Mouse (Mus musculus): ENCODE measurements around the gene Acot12.

DNA sequence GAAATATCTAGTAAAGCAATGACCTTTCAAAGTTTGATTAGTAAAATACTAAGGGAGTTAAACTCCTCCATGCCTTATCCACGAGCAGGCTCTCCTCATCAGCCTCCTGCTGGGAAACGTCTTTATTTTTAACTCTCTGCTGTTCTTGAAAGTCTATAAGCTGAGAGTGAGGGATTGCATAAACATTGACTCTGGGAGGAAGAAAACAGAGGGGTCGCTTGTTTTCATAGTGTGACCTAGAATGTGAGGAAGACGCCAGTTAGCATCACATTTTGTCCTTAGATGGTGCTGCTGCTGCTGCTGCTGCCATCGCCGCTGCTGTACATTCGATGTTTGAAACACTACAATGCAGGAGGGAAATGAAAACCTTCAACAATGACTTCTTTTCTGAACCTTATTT, 47.7 kb upstream of the Acot12 start:
- TF ChIP-seq POLR2A (IDR thresholded peaks at IDR 0.05; ENCODE audit: low read depth, low read length) (no peak), CTCF (IDR thresholded peaks at IDR 0.05; ENCODE audit: extremely low read depth, insufficient read length, insufficient replicate concordance, low read depth, low read length) (no peak)

All from small intestine, adult 2 months (tissue).